Mouse (Mus musculus) thymus, adult 2 months (tissue): ENCODE measurements at regions not wholly inside any gene's neighbourhood (a gene's known extent, or its start where the extent isn't known, plus 50 kb on each side); places are given as distances from the start of the nearest gene placed in this dataset.

Experiments
- DNase-seq: peaks from one replicate; pipeline ENCODE4 v3.0.0; 2021
- H3K27ac ChIP-seq: fragments of 200-500 bp; 2 replicates; pipeline ENCODE4 v1.5.1; 2012; ENCODE audit warnings: low read length, control low read depth; ENCODE audit not compliant: control insufficient read depth, insufficient read depth
- H3K27me3 ChIP-seq: fragments of 200-500 bp; 2 replicates; pipeline ENCODE4 v1.6.1; 2012; ENCODE audit warnings: mild to moderate bottlenecking, low read length, moderate library complexity, mixed read lengths; ENCODE audit not compliant: control insufficient read depth, insufficient read depth
- H3K36me3 ChIP-seq: fragments of 200-500 bp; 2 replicates; pipeline ENCODE4 v1.6.1; 2012; ENCODE audit warnings: mild to moderate bottlenecking, low read length, moderate library complexity; ENCODE audit not compliant: control insufficient read depth, insufficient read depth
- H3K4me1 ChIP-seq: fragments of 200-500 bp; replicated peaks from 2 replicates; pipeline ENCODE4 v1.6.1; 2012; ENCODE audit warnings: low read length; ENCODE audit not compliant: control insufficient read depth, insufficient read depth
- H3K4me3 ChIP-seq: fragments of 200-500 bp; 2 replicates; pipeline ENCODE4 v1.5.1; 2012; ENCODE audit warnings: mild to moderate bottlenecking, low read length, control low read depth, moderate library complexity; ENCODE audit not compliant: control insufficient read depth, insufficient read depth
- CTCF ChIP-seq: fragments of 200-500 bp; IDR thresholded peaks from 2 replicates; pipeline ENCODE4 v1.5.1; 2012; ENCODE audit warnings: mild to moderate bottlenecking, control low read depth, low read length, moderate library complexity, borderline replicate concordance; ENCODE audit not compliant: control insufficient read depth, poor library complexity, insufficient read depth; ENCODE audit errors: extremely low read depth
- POLR2A ChIP-seq: fragments of 200-500 bp; IDR thresholded peaks from 2 replicates; pipeline ENCODE4 v1.6.1; 2012; ENCODE audit warnings: mild to moderate bottlenecking, low read length, control low read depth, moderate library complexity; ENCODE audit not compliant: control insufficient read depth, poor library complexity, insufficient read depth; ENCODE audit errors: extremely low read depth
- WGBS: fragments of 180-500 bp; shearing (Covaris S2); methylation state at CpG from one replicate; pipeline ENCODE4 v1.1.7; 2018; 5-methylcytosine and 5-hydroxymethylcytosine counted together

DNA sequence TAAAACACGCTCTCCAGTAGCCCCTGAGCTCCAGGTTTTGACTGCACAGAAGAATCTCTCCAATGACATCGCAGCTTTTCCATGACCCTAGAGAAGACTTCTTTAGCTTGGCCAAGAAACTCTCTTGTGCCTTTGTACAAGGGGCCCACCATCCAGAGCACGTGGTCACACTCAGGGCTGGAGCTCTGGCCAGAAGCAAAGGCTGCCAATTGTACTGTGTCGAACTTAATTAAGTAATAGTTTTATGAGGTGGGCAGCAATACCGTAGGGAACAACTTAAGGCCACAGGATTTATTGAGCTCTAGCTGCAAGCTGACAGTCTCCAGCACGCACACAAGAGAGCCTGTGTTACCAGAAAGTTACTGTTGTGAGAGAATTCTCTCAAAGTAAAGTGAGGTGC is 85.1 kb downstream of the Foxf2 start:
- Histone ChIP-seq H3K27me3 (no peaks in the 10 kb centered on the region), H3K27ac (no peak overlapping the region), H3K36me3 (no peaks in the 10 kb centered on the region), H3K4me1 (no peaks in the 10 kb centered on the region), H3K4me3 (no peak overlapping the region)
- 84% methylated on average over 6 of the region's 6 CpGs for WGBS
- DNase-seq, result no peak
- no peak for TF ChIP-seq CTCF
- TF ChIP-seq POLR2A, result no peak

DNA sequence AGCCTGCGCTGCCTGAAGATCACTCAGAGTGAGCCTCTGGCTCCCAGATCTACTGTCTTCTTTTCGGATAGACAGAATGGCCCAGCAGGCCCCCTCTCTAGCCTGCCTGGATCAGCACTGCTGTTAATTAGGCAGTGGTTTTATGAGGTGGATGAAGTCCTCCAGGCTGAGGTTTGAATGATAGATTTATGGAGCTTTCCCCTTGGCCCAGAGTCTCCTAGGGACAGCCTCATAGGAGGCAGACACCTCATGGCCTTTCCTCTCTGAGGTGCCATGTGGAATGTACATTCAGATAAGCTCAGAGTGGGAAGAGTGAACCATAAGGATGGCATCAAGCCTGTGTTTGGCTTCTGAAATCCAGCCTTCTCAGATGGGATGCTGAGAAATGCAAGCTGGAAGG is 90.1 kb downstream of the Foxf2 start:
- H3K27ac ChIP-seq, result no peak overlapping the region
- H3K4me1 ChIP-seq, result no peaks in the 10 kb centered on the region
- H3K4me3 ChIP-seq, result no peak overlapping the region
- no peak for DNase-seq
- no peaks in the 10 kb centered on the region for H3K27me3 ChIP-seq
- WGBS, result 95% methylated on average over 2 of the region's 2 CpGs
- H3K36me3 ChIP-seq, result no peaks in the 10 kb centered on the region
- TF ChIP-seq POLR2A, result no peak
- TF ChIP-seq CTCF, result no peak

DNA sequence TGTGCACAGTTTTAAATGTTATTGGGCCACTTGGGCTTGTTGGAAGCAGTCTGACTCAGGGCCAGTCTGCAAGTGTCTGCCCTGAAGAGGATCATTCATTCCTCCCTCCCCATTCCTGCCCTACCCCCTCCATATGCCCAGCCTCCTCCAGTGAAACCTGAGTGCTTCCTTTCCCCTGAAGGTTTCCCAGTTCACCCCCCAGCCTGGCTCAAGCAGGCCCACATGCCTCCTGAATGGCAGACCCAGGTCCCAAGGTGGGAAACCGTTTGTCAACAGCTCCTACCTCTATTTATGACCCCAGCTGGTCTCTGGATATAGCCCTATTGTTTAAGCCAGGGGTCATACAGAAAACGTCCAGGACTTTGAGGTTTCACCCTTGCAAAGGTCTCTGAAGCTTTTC is 89.7 kb upstream of the Foxc1 start:
- Histone ChIP-seq H3K4me1 (no peaks in the 10 kb centered on the region), H3K27me3 (no peaks in the 10 kb centered on the region), H3K36me3 (no peaks in the 10 kb centered on the region), H3K4me3 (no peak overlapping the region), H3K27ac (no peak overlapping the region)
- DNase-seq, result no peak
- WGBS, result 44% methylated on average over 2 of the region's 2 CpGs
- TF ChIP-seq CTCF, result no peak
- no peak for TF ChIP-seq POLR2A

DNA sequence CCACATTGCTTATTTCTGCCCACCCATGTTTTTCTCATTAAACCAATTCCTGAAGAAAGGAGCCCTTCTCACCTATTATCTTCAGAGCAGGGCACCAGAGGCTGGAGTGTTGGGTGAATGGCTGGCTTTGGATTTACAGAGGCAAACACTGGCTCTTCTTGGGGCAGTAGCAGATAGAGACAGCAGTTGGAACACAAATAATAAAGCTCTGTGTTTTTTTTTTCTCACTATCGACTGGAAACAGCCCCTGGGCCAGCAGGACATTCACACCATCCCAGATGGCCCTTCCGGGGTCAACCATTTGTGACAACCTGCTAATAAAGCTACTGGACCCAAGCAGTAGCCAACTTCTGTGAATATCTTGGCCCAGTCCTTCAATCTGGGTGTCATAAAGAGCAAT is 85.7 kb upstream of the Foxc1 start:
- WGBS, result 63% methylated on average over 2 of the region's 2 CpGs
- no peak for DNase-seq
- Histone ChIP-seq H3K4me3 (no peak overlapping the region), H3K36me3 (no peaks in the 10 kb centered on the region), H3K4me1 (no peaks in the 10 kb centered on the region), H3K27ac (no peak overlapping the region), H3K27me3 (no peaks in the 10 kb centered on the region)
- TF ChIP-seq CTCF (no peak), POLR2A (no peak)

DNA sequence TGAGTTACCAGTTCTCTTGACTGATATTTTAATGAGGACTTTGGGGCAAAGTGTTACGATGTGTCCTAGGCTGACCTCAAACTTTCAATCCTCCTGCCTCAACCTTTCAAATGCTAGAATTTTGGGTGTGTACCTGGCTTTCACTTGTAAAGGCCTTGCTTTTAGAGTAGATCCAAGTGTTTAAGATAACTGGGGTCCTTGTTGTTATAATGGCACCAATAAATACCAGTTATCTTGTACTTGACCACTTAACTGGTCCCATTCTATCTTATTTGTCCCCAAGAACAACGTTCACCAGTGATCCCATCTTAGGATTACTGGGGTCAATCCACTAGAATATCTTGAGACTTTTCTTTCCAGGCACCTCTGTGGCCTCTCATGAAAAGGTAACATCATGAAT is 77.6 kb upstream of the Foxc1 start:
- TF ChIP-seq CTCF, result no peak
- no peak for TF ChIP-seq POLR2A
- WGBS, result 94% methylated on average over 2 of the region's 2 CpGs
- H3K36me3 ChIP-seq, result no peaks in the 10 kb centered on the region
- no peaks in the 10 kb centered on the region for H3K27me3 ChIP-seq
- no peak for DNase-seq
- H3K4me1 ChIP-seq, result no peaks in the 10 kb centered on the region
- no peak overlapping the region for H3K4me3 ChIP-seq
- H3K27ac ChIP-seq, result no peak overlapping the region

DNA sequence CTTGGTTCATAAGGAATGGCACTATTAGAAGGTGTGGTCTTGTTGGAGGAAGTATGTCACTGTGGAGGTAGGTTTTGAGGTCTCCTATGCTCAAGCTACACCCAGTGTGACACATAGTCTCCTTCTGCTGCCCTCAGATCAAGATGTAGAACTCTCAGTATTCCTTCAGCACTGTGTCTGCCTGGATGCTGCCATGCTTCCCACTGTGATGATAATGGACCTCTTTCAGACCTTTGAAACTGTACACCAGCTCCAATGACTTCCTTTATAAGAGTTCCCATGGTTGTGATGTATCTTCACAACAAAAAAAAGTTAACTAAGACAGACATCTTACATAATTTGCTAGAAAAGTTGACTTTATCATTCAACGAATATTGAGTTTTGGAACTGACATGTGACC is 60.2 kb upstream of the Foxc1 start:
- 90% methylated on average over 1 of the region's 1 CpGs for WGBS
- no peaks in the 10 kb centered on the region for H3K4me1 ChIP-seq
- no peaks in the 10 kb centered on the region for H3K36me3 ChIP-seq
- DNase-seq, result no peak
- TF ChIP-seq CTCF (no peak), POLR2A (no peak)
- no peak overlapping the region for H3K4me3 ChIP-seq
- H3K27me3 ChIP-seq, result no peaks in the 10 kb centered on the region
- no peak overlapping the region for H3K27ac ChIP-seq
